Mouse (Mus musculus): ENCODE data around the gene Ppp1r14a. TPM values are rescaled to one million over a fixed set of nuclear protein-coding genes. Genes with fewer than 3 reads are reported as not detected.
A peak's percentile ranks its signal among the peaks of the same experiment; 100 is the strongest.

Gene Ppp1r14a
- total RNA-seq (2015) = not detected in 2 replicates
- not detected in 2 replicates for total RNA-seq (2017)

DNA sequence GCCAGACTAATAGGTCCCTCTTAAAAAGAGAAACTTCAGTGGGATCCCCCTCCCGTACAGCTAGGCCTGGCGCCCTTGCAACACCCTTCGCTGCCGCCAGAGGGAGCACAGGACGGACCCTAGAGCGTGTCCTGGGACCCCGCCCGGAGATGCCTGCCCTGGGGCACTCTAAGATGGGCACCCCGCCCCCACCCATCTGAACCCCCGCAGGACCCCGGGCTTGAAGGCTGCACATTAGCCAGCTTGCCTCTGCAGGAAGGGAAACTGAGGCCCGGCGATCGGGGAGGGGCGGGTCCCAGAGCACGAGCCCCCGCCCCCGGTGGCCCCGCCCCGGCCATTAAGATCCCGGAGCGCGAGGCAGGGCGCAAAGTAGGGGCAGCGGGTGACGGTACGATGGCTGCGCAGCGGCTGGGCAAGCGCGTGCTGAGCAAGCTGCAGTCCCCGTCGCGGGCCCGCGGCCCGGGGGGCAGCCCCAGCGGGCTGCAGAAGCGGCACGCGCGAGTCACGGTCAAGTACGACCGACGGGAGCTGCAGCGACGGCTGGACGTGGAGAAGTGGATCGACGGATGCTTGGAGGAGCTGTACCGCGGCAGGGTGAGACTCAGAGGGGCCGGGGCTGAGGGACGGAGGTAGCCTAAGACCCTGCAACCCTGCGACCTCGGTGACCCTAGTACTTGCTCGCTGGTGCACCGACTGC is at the start of gene Ppp1r14a:
Gene Ppp1r14a, plus strand, starts transcription at position 367 of the 697 bp plus-strand sequence.
- peak; percentile 76 for ATAC-seq (ENCODE audit: poor library complexity, severe bottlenecking)

DNA sequence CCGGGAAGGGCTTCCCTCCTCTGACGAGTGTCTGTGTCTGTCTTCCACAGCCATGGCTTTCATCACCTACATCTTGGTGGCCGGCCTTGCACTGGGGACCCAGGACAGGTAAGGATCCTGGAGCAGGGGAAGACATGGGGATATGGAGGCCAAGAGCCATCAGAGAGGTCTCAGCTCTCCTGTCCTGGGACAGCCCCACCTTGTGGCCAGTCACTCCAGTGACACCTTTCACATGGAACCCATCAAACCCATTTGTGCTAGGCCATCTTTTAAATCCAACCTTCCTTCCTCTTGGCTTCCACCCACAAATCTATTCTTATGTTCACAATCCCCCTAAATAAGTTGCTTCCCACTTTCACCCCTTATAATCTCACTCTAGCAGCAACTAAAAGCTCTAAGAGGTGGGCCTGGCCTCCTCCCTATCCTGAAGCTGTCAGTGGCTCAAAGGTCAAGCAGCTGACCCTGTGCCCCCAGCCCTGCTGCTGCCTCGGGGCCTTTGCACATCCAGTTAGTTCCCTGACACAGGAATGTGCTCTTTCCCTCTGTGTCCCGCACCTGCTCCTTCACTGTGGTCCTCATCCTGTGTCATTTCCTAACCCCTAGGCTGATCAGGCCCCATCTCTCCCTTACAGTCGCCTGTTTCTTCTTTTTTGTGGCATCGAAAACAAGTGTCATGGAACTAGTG is 44.2 kb upstream of the Ppp1r14a start:
- ATAC-seq (ENCODE audit: poor library complexity, severe bottlenecking) = peak; percentile 47; the same call in 1 of the 2 replicates

DNA sequence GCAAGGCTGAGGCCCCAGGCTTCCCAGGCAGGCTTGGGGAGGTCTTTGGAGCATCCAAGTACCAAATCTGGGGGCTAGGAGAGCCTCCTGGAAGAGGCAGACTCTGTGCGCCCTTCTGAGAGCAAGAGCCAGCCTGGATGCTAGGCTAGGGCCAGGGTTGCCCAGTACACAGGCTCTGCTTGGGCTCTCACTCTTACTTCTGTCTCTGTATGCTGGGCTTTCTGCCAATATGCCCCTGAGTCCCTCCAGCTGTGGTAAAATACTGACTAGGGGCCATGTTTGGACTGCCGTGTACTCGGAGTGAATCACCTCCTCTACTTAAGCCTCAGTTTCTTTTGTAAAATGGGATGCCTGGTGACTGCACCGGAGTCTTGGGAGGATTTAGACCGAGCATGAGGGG is 43.1 kb upstream of the Ppp1r14a start:
- no peak for ATAC-seq (ENCODE audit: poor library complexity, severe bottlenecking)

DNA sequence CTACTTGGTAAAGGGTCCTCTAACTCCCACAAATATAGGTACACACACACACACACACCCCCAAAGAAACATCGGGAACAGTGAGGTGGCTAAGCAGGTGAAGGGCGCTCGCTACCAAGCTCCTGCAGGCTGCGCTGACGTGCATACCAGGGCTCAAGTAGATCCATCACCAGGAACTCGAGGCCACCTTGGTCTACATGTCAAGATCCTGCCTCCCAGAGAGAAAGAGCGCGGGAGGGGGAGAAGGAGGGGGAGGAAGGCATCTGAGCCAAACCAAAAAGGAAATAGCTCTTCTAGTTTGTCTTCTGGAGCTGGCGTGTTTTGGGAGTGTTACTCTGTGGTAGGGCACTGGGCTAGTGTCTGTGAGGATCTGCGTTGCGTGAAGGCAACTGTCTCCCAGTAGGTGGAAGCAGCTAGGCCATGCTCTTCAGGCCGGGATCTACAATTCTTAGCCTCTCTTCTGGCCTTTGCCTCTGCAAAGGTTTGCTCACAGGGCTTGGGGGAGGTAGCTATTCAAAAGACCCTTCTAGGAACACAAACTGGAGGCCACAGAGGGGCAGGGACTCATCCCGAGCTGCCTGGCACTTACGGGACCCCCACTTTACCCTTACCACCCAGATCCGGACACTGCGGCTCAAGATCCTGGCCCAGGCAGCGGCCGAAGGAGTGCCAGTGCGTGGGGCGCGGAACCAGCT is 42.3 kb upstream of the Ppp1r14a start:
- no peak for ATAC-seq (ENCODE audit: poor library complexity, severe bottlenecking)

DNA sequence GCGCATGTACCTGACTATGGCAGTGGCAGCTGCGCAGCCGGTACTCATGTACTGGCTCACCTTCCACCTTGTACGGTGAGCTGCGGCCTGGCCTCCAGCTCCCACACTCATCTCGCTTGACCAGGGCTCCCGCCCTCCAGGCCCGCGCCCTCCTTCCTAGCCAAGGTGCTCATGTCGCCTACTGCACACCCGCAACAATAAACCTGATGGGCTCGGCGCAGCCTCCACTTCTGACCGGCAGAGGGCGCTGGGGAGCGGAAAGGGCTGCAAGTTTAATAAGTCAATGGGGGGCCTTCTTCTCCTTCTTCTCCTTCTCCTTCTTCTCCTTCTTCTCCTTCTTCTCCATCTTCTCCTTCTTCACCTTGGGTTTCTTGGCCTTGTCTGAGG is 41.8 kb upstream of the Ppp1r14a start:
- peak; percentile 86 for ATAC-seq (ENCODE audit: poor library complexity, severe bottlenecking)

DNA sequence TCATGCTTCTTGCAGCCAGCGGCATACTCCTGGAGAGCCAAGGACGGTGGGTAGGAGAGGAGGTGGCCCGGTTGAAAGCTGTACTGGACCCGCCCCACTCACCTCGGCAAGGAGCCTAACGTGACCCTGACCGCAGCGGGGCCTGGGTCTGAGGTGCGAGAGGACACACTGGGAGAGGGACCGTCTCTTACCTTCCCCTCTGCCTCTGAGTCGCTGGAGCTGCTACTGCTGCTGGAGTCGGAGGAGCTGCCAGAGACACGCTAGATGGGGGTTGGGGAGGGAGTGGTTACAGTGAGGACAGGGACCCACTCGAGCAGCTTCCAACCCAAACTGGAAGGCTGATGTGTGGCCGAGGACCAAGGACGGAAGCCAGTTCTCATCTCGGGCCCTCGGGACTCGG is 41.4 kb upstream of the Ppp1r14a start:
- ATAC-seq (ENCODE audit: poor library complexity, severe bottlenecking) = 0 out of 2 replicates have a peak, but pooled peaks have one; percentile 4

DNA sequence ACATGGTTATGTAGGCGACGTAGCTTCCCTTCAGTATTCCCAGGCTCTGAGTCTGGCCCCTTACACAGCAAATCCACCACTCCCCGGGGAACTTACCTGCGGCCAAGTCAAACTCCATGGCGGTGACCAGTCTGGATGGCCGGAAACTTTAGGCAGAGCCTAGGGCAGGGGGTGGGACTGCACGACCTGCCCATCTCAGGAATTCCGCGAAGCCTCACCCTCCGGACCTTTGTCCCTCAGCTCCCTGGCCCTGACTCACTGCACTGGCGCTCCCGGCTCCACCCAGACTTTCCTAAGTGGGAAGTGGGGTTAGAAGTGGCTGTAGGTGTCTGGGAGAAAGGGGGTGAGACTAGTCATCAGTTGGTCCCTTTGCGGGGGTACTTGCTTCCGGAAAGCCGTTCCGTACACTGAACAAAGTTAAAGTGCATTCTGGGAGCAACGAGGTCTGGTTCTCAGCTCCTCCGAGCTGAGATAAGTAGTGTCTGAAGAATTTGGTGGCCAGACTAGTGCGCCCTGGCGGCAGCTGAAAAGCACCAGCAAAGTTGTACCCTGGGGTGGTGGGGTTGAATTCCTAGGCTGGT is 40.8 kb upstream of the Ppp1r14a start, which contains the start of gene 2200002D01Rik:
Gene 2200002D01Rik, minus strand, starts transcription at position 206 of the 581 bp plus-strand sequence.
- ATAC-seq (ENCODE audit: poor library complexity, severe bottlenecking) = peak; percentile 4; the same call in 1 of the 2 replicates

DNA sequence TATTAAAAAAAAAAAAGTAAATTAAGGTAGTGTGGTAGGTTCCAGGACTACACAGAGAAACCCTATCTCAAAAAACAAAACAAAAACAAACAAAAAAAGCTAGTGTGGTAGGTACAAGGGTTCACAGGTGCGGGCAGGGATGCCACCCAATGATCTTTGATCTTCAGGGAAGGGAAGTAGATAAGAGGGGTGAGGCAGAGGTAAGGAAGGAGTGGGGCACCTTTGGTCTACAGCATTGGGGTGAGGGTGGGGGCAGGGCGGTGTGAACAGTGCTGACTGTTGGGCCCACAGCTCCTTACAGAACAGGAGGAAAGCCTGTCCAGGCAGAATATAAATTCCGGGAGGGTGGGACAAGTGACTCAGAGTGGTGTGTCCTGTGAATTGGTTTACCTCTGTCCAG is 37.9 kb upstream of the Ppp1r14a start:
- no peak for ATAC-seq (ENCODE audit: poor library complexity, severe bottlenecking)

DNA sequence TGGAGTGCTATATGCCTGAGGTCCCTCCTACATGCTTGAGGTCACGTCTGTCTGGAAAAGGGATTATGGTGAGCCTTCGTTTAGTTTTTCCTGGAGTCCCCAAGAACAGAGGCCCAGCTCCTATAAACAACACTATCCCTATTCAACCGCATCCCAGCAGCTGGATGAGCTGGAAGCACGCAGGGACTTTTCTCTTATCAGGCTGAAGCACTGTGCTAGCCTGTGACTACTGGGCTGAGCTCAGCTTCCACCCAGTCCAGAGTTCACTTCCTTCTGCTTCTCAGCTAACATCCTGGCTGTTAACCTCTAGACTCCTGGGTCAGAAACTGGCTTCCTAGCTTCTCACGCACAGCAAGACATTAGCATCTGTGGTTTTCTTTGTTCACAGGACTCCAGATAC is 35.3 kb upstream of the Ppp1r14a start:
- ATAC-seq (ENCODE audit: poor library complexity, severe bottlenecking) = no peak

DNA sequence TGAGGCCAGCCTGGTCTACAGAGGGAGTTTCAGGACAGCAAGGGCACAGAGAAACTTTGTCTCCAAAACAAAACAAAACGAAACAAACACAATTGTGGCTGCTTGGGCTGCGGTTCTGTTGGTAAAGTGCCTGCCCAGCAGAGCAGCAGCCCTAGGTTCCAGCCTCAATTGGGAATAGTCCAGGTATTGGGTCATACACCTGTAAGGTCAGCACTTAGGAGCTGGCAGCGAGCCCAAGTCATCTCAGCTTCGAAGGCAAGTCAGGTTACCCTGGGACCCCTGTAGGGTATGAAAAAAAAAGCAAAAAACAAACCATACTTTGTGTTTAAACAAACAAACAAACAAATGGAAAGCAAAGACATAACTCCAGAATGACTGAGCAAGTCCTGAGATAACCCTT is 33.2 kb upstream of the Ppp1r14a start:
- no peak for ATAC-seq (ENCODE audit: poor library complexity, severe bottlenecking)

DNA sequence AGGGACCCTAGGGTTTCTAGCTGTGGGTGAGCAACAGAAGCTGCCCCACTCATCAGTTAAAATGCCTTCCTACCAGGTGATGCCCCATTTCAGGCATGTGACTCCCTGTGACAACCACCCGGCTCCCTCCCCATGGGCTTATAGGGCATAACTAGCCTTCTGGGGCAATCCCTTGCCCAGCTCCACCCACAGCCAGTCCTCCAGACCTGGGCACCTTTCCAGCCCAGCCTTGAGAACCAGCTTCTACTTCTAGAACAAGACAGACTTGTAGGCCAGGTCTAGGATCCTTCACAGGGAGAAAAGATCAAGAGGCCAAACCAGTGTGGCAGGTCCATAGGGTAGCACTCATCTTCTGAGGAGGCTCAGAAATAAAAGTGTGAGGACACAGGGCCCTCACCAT is 31.7 kb upstream of the Ppp1r14a start:
- no peak for ATAC-seq (ENCODE audit: poor library complexity, severe bottlenecking)

DNA sequence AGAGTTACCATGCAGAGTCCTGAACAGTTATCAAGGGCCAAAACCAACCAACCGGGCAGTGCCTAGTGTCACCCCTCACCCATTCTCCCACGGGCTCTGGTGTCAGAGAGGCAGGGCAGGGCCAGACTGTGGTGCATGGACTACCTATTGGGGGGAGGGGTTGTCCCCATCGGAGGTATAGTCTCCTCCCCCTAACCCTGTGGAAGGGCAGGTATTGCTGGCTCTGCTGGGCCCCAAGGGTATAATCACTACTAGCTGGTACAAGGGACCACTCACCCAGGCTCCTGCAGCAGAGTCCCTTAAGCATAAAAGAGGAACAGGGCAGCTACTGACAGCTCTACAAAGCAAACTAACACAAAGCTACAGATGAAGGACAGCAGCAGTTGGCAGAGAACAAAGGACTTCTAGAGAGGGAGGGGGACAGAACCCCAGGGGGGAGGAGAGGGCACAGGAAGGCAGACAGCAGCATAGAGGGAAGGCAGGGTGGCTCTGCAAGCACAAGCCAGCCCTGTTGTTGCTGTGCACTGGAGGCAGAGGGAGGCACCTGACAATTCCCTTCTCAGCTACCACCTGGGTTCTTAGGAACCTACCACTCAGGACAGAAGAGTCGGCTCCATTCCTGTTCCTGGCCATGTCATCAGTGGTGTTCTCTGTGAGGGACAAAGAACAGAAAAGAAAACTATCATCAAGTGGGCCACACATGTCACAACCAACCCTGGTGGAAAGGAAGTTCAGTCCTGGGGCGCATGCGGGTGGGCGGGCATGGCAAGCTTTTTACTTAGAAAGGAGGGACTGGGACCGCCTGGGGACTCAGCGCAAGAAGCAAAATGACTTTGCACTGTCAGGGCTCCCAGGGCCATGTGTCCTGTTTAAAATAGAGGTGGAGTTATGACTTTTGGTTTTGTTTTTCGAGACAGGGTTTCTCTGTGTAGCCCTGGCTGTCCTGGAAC is 29.1 kb upstream of the Ppp1r14a start:
- no peak for ATAC-seq (ENCODE audit: poor library complexity, severe bottlenecking)

DNA sequence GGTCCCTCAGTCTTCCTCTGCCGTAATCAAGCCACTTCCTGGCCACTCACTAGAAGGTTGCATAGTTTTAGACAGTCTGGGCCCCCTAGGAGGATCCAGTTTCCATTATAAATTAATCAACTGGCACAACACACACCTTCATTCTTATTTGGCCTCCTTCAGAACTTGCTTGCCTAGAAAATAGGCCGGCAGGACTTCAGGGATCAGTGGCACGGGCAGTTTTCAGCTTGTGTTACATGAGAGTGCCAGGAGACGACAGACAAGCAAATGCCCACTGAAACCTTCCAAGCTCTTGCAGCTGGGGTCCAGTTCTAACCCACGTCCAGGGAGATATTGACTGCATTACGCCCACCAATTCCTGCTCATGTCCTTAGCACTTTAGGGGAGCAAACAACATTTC is 27.0 kb upstream of the Ppp1r14a start:
- ATAC-seq (ENCODE audit: poor library complexity, severe bottlenecking) = no peak

DNA sequence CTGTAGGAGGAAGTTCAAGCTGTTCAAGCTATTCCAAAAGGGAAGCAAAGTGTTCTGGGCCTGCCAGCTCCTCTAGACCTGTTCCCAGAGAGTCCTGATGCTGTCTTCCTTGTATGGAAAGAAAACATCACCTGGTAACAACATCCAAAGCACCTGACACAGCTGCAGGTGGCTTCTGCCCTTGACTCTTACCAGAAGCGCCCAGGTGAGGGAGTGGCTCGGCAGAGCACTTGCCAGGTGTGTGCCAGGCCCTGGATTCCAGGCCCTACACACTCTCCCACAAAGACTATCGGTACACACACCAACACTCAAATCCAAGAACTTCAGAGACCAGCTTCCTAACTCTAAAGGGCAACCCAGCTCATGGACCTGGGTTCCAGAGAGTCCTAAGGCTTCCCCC is 25.3 kb upstream of the Ppp1r14a start:
- ATAC-seq (ENCODE audit: poor library complexity, severe bottlenecking) = no peak

DNA sequence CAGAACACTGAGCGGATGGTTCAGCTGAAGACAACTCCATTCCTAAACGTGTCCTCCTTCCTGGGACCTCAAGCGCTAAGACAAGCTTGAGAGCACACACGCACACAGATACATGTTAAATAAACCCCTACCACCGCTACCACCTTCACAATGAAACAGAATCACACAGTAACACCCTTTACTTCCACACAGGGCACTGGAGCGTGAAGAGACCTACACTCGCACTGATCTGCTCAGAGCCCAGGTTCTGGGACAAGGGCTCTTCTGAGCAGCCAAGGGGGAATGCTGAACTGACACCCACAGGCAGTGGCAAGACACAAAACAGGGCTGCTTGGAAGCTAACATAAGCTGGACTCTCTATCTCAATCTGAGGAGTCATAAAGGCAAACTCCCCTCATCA is 23.5 kb upstream of the Ppp1r14a start:
- ATAC-seq (ENCODE audit: poor library complexity, severe bottlenecking) = no peak

DNA sequence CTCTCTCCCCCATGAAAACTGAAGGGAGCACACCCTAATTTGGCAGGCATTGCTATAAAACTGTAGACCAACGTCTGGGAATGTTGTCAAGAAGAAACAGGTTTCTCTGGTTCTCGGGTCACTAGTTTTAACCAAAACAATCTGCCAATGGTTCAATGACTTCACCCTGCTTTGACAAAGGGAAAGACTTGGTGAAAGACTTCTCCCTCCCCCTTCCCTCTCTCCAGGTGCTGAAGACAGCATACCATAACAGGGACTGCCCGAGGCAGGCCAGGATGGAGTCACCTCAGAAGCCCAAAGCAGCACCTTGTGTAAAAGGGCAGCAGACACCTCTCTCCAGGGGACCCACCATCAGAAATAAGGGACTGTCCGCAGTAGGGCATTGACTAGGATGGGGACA is 22.2 kb upstream of the Ppp1r14a start:
- ATAC-seq (ENCODE audit: poor library complexity, severe bottlenecking) = no peak

DNA sequence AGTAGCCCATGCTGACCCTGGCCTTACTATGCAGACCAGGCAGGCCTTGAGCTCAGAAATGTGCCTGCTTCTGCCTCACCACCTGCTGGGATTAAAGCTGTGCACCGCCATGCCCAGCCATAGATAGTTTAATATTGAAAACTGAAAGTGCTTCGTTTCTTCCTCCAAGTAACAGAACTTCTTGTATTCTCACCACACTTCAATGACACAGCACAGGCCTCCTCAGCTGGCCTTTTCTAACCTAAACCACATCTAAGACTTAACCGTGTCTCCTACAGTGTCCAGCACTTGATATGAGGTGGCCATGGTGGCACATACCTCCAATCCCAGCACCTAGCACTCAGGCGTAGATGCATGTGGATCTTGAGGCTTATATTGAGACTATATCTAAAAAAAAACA is 18.7 kb upstream of the Ppp1r14a start:
- no peak for ATAC-seq (ENCODE audit: poor library complexity, severe bottlenecking)

DNA sequence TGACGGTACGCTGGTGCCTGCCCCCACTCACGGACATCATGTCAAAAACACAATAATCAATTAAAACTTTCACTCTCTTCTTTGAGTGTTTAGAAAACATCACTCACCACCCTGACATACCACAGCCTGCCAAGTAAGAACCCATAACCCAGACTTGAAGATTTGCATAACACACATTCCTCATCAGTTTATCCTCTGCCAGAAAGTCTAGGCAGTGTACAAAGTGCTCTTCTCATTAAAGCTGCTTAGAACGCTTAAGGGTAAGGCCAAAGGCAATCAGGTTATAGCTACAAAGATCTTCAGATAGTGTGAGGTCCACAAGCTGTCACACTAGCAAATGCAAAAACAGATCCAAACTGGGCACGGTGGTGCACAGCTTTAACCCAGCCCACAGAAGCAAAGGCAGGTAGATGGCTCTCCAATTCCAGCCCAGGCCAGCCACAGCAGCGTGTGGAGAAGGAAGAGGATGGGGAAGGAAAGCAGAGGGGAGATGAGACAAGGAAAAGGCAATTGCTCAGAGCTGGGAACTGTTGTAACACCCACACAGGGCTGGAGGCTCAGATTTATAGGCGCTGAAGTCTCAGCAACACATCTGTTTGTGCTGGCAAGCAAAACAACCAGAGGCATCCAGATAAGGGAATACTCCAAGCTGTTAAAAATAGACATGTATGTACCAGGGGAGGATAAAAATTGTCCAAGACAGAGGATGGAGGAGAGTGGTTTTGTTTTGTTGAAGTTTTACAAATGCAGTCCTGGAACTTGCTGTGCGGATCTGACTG is 17.2 kb upstream of the Ppp1r14a start:
- no peak for ATAC-seq (ENCODE audit: poor library complexity, severe bottlenecking)

DNA sequence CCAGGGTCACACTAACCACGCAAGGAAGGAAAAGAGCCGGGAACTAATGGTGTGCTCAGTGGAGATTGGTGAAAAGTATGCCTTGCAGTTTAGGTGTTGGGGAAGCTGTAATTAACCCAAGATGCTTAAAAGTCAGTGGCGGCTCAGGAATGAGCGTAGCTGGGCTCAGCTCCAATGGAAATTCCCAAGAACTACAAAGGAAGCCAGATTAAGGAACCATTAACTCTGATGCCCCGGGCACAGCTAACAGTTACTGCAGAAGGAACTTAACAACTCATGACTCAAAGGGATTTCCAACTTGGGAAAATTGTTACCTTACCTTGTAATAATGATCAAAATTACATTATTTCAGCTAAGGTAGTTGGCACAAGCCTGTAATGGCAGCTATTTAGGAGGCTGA is 12.4 kb upstream of the Ppp1r14a start:
- ATAC-seq (ENCODE audit: poor library complexity, severe bottlenecking) = no peak

DNA sequence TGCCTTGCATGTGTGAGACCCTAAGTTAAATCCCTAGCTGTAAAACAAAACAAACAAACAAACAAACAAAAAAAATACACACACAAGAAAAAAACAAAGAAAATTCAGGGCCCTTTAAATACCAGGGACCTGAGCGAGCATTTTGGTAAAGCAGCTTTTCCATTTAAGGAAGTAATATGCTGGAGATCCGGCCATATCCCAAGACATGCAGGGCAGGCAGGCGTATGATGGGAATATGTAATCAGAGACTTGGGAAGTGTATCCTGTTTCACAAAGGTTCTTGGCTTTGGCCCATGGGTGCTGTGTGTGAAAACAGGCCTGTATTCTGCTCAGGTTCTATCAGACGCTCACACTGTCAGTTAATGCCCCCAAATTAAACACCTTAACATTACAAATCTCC is 11.6 kb upstream of the Ppp1r14a start:
- ATAC-seq (ENCODE audit: poor library complexity, severe bottlenecking) = no peak
